Mouse (Mus musculus): ENCODE measurements around the gene Sumo2.
A peak's percentile ranks its signal among the peaks of the same experiment; 100 is the strongest.
"Not testable (repeated sequence)": the region's sequence is repeated elsewhere in the genome, so short reads cannot be mapped to it uniquely, and the experiment has no call there.

Sumo2 gene

DNA sequence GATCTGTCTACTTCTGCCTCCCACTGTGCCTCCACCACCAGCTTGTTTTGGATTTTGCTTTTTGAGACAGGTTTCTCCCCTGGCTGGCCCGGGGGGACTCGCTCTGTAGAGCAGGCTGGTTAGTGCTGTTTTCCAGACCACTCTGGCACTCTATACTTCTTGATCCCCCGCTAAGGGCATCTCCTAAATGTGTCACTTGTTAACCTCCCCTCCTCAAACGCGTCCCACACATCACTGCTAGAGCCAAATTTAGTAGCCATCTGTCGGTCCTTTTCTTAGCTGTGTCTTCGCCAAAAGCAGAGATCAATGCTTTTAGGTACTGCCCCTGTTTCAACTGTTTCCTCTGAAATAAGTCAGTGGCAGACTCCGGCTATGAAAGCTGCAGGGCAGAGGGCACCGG is 17.4 kb downstream of the Sumo2 start:
- DNase-seq = peak; percentile 48

DNA sequence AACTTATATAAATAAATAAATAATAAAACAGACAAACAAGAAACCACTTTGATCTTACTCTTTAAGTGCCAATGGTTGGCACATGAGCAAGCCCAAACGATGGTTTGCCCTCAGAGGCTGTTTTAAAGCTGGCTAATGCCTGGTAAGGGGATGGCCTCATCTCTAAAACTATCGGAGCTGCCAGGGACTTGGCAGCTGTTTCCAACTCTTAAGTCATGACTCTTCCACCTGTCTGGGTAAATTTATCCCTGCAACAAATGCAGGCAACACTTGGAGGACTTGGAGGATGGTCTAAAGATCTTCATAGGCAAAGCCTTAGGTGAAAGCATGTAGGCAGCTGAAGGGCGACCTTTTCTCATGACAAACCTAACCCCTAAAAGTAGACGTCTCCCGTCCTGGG is 19.1 kb downstream of the Sumo2 start:
- DNase-seq = no peak

DNA sequence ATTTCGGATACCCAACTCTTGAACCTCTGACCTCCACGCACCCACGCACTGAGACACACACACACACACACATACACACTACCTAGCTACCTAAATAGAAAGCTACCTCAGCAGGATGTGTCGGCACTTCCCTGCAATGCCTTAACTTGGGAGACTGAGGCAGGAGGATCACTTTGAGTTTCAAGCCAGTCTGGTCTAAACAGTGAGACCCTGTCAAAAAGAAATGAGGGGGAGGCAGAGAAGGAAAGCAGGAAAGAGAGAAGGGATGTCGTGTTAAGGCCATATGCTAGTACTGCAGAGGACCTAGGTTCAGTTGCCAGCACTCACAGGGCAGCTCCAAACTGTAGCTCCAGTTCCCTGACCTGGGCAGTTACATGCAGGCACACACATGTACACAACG is 21.1 kb downstream of the Sumo2 start:
- no peak for DNase-seq

DNA sequence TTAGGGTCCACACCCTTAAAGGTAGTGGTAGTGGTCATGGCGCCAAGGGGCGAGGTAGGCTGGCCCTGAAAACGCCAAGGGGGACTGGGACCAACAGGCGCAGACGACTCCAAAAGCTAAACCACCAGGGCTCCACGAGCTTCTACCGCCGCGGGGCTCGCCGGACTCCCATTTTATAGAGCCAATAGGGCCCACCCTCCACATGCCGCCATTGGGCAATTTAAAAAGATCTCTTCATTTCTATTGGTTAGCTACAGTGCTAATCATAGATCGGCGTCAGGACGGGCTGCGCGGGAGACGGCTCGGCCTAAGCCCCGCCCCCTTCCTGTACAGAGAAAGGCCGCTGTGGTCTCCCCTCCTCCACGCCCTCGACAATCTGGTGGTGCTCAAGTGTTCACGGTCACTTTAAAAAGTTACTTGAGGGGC is 21.8 kb downstream of the Sumo2 start, which contains the start of gene Jpt1:
Jpt1 (minus strand) TSS at position 150 of the 426 bp plus-strand sequence.
- DNase-seq = peak; percentile 95

DNA sequence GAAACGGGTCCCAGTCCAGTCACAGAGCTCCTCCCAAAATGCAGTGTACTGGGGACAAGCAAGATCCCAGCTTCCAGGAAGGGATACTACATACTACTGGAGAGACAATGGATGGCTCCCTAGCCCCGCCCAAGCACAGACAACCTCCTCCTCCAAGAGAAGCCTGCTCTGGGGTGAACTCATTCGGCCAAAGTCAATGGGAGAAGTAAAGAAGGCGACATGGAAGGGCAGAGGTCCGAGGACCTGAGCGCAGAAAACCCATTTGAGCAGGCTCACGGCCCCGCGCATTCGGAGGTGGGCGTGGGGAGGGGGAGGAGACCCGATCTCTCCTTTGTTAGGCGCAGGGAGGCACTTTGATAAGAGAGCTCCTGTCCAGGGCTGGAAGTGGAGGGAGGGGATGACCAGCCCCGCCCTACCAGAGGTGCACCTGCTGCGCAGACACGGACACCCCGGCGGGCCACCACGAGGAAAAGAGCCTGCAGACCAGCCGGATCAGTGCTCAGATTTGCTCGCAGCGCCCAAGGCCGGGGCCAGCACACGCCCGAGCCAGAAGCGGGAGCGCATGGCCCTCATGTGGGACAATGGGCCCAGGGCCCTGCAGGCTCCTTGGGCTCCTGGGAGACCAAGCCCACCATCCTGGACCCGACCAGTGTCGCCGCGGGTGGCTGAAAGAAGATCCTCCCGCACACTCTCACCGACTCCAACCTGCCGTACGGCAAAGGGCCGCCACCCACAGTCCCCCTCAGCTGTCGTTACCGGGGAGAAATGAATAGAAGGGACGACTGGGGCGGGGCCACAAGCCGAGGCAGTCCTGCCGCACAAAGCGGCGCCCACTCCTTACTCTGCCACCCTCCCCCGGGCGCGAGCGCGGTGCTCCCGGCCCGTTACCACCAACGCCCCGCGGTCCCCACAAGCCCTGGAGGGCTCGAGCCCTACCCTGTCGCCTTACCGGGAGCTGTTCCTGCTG is 22.5 kb downstream of the Sumo2 start:
- DNase-seq = peak; percentile 70

DNA sequence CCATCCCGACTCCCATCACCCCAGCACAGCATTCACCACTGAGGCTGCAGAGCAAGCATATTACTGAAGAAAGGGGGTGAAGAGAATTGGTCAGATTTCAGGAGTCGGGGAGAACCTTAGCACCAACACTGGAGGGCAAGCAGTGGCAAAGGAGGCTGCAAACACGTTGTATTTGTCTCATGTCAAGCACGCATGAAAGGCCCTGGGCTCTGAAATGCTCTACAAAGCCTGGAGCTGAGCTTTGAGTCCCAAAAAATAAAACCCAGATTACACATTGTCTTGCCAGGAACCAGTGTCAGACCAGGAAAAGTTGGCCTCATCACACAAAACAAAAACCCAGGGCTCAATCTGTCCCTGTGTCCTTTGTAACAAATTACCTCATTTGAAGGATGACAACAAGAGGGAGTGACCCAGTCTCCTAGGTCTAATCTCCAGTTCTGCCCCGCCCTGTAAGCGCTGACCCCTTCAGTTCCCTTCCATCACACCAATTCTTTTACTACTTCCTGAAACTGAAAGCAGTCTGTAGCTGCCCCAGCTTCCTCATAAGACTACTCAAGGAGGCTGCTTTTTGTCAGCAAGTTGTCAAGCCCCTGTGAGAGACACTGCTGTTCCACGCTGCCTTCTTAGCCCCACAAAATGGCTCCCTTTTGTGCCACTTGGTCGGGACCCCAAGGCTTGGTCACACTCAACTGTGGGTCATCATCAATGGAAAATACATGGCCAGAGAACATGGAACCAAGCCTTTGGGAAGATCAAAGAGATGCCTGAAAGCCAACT is 23.5 kb downstream of the Sumo2 start:
- DNase-seq = no peak

DNA sequence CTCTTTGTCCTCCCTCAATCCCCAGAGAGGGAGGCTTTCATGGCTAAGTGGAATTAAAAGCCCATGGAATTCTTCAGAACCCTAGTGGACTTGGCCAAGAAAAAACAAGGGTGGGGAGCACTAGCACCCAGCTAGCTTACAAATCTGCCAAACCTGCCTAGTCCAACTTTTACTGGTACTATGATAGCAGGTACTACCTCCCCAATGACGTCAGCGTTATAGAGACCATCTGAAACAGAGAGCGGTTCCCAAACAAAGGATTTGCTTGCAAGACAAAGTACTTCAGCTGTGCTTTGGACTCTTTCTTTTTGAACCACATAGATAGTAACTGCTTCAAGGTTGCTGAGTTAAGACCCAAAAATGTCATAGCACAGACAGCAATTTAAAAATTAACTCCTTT is 24.1 kb downstream of the Sumo2 start:
- DNase-seq = no peak

DNA sequence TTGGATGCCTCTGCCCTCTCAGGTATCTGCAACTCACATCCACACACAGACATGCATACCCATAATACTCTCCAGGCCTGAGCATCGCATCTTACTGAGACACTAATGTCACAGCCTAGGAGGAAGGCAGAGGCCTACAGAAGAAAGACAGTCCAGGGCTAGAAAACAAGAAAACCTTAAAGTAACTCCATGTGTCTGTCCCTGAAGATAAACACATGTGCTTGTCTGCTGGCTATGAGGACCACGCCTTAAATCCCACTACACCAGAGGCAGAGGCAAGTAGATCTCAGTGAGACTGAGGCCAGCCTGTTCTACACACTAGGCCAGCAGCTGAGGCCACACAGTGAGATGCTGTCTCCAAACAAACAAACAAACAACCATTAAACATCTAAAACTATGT is 25.0 kb downstream of the Sumo2 start:
- DNase-seq = no peak

DNA sequence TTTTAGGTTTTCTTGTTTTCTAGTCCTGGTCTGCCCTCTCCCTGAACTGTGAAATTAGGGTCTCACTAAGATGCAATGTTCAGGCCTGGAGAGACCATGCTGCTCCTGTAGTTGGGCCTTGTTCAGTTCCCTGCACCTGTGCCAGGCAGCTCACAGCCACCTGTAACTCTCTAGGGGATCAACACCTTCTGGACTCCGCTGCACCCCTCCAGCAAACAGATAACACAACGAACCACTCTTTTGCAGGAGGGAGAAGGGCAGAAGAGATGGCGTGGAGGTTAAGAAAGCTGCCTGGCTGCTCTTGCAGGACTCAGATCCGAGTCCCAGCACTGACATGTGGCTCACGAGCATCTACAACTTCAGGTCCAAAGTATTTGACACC is 25.6 kb downstream of the Sumo2 start:
- DNase-seq = no peak

DNA sequence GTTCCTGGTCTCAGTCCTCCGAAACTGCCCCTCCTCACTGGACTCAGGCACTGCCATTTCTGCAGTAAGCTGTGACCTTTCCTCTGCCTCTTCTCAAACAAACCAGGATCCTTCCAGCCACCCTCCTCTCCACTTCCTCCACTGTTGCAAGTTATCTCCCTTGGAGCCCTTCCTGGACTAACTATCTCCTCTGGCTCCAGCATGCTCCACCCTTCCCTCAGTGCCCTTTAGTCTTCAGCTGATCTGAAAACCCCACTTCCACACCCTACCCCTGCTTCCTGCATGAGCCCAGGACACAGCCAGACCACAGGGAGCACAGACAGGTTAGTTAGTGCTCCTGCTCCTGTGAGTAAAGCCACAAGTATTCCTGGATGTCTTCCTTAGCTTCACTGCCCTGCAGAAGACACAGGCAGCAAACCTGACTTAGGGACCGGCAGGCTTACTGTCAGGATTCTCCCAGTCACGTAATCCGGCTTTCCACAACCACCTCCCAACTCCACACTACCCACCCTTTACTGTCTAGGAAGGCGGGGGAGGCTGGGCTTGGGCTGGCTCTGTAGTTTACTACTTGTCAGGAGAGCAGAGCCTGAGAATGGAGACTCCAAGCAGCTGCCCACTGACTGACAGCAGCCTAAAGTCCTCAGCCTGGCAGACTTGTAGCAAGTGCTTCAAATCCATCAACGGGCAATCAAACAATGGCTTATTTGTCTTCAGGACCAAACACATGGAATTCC is 26.1 kb downstream of the Sumo2 start:
- DNase-seq = no peak

DNA sequence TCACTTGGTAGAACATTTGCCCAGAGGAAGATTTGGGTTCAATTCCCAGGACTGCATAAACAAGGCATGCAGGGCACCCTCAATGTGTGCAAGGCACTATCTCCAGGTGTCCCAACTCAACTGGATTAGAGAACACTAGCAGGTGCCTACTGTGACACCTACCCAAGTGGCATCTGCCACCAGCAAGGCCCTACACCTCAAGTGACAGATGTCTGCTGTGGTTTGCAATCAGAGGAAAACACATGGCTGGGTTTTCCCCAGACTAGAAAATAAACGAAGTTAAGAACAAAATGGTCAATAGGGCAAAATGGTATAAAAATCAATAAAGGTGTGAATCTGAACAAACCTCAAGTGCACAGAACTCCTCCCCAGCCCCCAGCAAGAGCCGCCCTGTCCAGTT is 28.0 kb downstream of the Sumo2 start:
- DNase-seq = no peak

DNA sequence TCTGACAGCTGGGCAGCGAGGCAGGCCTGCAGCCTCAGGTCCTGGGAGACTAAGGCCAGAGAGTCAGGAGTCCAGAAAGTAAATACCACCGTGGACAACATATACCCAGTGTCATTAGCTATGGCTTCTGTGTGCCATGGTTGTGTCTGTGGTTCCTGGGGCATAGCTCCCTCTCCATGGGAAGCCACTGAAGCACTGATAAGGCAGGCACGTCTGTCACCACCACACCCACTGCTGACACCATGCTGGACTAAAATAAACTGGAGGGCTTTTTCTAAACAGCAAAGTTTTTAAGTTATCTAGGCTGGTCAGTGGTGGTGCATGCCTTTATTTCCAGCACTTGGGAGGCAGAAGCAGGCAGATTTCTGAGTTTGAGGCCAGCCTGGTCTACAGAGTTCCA is 29.5 kb downstream of the Sumo2 start:
- DNase-seq = no peak

DNA sequence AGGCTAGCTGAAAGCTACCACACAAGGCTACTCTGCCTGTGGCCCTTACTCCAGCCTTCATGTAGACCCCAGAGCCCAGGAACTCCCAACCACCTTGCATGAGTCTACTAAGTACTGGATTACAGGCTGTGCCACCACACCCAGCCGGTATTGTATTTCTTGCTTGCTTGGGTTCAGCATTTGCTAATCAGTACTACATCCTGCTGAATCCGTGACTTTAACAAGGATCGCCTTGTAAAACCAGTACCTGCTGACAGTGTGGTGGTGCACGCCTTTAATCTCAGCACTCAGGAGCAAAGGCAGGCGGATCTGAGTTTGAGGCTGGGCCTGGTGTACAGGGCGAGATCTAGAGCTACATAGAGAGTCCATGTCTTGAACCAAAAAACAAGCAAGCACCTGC is 33.4 kb downstream of the Sumo2 start:
- no peak for DNase-seq

DNA sequence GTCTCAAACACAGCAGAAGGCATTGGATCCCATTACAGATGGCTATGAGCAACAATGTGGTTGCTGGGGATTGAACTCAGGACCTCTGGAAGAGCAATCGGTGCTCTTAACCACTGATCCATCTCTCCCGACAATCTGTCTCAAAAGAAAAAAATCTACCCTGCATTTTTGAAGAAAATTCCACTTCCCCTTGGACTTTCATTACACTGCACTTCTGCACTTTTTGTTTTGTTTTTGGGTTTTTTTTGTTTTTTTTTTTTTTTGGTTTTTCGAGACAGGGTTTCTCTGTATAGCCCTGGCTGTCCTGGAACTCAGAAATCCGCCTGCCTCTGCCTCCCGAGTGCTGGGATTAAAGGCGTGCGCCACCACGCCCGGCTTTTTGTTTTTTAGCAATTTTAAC is 39.5 kb downstream of the Sumo2 start:
- not testable (repeated sequence) for DNase-seq

DNA sequence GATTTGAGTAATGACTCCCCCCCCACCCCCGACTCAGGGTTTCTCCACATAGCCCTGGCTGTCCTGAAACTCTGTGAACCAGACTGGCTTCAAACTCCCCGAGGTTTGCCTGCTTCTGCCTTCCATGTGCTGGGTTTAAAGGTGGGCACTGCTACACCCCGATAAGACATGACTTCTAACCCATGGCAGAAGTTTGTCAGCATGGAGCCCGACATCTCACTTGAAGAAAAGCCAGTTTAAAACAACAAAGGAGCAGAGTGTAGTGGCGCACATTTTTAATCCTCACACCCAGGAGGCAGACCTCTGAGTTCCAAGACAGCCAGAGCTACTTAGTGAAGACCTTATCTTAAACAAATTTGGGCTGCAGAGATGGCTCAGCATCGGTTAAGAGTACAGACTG is 43.7 kb downstream of the Sumo2 start:
- DNase-seq = no peak

DNA sequence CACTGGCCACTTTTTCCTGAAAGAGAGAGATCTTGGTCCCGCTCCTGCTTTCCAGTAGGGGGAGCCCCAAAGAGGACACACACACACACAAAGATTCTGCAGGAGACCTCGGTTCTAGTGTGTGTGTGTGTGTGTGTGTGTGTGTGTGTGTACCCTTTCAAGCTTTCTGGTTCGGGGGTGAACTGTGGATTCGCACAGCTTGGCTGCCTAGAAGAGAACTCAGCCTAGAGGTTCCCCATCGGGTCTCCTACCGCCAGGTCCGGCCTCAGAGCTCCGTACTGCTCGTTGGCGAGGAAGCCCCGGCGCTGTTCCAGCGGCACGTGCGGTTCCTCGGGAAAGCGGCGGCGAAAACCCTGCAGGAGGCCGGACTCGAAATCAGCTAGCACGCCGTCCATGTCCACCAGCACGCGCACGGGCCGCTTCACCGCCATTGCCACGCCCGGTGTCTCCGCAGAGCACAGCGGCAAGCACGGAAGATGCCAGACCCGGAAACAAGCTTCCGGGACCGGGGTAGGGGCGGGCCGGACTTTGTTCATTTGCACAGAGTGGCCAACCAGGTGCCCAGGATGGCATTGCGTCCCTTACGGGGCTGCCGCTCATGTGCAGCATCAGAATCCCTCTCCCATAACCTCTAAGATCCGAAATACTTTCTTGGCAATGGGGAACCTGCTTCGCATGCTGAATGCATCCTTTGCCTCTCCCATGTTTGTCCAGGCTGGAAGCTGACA is 44.6 kb downstream of the Sumo2 start, which contains the start of gene Nt5c:
Nt5c (minus strand) TSS at position 507 of the 728 bp plus-strand sequence.
- peak; percentile 87 for DNase-seq

DNA sequence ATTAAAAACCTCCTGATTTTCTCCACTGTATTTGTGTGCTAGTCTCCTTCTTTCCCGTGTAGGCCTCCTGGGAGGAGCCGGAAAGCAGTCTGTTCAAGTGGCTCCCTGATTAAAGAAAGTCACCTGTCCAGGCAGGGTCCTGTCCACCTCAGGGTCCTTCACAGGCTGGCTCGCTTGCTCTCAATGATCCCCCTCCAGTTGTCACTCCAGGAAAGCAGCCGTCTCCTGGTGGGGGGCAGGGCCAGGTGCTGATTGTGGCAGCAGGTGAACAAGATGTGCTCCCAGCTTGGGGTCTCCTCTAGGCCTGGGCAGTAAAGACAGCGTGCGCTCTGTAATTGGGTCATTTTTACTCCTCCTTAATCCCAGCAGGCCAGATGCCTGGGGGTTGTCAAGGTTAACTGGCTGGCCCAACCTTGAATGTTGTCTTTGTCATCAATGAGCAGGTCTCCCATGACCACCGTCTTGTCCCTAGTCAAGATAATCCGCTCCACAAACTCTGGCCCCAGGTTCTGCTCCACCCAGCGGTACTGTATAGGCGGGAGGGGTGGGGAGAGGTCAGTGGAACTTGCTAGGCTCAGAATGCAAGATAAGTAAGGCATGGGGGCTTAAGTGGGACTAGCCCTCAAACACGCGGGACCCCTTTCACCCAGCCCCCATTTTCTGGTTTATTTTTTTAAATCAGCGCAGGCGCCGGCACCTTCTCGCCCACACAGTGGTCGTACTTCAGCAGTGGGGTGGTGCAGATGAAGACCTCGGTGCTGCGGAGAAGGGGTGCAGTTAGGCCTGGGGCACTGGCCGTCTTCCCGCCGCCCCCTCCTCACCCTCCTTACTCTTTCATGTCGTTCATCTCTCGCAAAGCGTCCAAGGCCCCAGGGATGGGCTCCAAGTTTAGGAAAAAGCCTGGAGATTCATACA is 45.4 kb downstream of the Sumo2 start:
- DNase-seq = no peak

DNA sequence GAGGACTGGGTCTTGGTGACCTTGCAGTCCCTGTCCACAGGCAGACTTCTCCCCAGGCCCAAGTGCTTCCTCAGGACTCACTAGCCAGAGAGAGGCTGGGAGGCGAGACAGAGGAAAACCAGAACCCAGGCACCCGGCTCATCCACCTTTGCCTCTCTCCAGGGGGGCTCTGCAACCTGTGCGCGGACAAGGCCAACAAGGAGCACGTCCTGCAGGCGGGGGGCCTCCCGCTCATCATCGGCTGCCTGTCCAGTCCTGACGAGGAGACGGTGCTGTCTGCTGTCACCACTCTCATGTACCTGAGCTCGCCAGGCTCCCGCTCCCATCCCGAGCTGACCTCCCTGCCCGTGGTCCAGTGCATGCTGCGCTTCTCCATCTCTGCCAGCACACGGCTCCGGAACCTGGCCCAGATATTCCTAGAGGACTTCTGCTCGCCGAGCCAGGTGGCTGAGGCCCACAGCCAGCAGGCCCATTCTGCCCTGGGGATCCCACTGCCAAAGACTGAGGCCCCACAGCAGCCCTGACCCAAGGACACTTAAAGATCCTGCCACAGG is 47.4 kb downstream of the Sumo2 start:
- DNase-seq = no peak

DNA sequence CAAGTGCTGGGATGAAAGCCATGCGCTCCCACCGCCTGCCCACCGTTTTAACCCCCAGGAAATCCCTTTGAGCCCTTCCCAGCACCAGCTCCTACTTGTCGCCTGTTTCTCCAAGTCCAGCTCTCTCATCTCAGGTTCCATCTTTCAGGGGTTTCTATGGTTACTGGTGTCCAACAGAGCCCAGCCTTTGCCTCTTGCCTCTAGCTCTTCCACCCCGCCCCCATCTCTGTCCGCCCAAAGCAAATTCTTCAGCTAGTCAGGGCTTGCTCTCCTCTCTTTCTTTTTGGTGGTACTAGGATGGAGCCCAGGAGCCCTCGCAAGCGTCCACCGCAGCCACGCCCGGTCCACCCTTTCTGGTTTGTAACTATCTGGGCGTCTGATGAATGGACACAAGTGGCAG is 50.9 kb downstream of the Sumo2 start:
- DNase-seq = no peak

DNA sequence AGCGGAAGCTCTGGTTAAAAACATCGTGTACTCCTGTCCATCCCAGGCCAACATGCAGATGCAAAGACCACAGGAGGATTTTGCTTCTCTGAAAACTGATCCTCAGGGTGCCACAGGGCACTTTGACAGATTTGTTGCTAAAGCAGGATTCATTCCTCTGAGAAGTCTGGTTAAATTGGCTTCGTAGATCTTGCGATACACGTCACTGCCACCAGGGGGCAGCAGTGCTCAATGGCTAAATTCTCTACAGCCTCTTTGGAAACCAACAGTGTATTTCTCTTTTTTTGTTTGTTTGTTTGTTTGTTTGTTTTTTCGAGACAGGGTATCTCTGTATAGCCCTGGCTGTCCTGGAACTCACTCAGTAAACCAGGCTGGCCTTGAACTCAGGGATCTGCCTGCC is 52.4 kb downstream of the Sumo2 start:
- peak; percentile 75 for DNase-seq

DNA sequence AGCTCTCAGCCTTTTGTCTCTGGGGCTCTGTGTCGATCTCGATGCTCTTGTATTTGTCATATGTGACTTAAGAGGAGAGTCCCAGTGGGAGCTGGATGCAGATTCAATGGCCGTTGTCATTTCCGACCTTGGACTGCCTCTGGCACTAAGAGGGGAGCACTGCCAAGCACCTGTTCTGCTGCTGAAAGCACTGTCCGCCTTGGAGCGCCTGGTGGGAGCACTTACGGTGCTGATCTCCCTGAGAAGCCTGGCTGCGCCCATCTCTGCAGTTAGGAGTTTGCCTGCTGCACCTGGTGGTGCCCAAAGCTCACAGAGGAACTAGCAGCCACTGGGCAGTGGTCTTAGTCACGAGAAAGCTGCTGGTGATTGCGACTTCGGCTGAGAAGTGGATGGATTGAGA is 52.8 kb downstream of the Sumo2 start:
- DNase-seq = no peak

Data from right cerebral cortex, adult 18-20 months (tissue).